Mouse (Mus musculus) adrenal gland (tissue): Measurements from ENCODE around the gene Gtse1.

Experiments
- intact Hi-C: fragments of 180-260 bp; cut with DNase I; formaldehyde crosslinking; loops from one replicate; pipeline ENCODE4 v1.15.1; 2025

The Gtse1 gene

DNA sequence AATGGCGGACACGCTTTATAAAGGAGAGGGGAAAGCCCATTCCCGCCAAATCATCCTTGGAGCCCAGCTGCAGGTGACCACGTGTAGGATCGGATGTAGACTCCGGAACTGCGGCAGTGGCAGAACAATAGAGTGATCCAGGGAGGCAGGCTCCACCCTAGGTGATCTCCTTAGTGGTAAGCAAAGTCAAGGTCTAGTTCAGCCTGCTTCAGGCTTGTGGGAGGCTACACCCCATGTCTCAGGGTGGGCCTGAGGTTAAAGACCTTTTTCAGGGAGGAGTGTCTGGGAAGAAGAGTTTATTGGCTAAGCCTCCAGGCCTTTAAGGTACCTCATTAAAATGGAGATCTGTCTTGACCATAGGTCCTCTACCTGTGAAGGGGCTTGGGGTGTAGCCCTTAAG lies 6.4 kb downstream of the Gtse1 start:
- intact Hi-C loops, result loop anchor here (5.0 kb wide), 1 partner anchor 269 kb away; no protein-coding TSS in a partner anchor

DNA sequence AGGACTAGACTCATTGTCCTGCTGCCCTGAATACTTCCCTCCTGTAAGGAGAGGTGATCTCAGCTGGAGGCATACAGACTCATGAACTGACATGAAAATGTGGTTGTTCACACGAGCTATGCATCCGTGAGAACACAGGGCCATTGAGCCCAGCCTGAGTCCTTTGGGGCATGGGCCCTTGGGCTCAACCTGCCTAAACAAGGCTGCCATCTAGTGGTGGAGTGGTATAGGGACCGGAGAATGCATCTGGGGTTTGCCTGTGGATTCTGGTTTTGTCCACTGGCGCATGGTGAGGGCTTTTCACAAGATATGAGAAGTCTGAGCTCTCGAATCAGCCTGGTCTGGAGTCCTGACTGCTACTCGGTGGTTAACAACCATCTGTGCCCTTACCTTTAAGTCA lies 8.2 kb downstream of the Gtse1 start:
- intact Hi-C loops, result loop anchor here (1.0 to 5.0 kb wide), 2 partner anchors 151 to 270 kb away; no protein-coding TSS in a partner anchor

DNA sequence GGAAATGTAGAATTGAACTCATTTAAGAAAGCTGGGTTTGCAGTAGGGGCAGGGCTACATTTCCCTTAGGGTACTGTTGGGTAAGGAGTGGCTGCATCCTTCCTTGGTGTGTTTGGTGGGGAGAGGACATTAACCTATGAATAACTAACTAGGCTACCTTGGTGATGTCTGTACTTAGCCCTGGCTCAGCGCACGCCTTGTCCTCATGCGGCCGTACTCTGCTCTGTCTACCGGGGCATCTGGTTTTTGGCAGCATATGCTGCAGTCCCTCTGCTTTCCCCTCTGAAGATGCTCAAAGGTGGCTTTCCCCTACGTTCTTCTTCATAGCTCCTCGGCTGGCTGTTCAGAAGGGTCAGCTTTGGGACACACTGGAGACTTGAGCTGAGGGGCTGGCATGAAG lies 17.8 kb downstream of the Gtse1 start:
- intact Hi-C loops, result no loop called here

DNA sequence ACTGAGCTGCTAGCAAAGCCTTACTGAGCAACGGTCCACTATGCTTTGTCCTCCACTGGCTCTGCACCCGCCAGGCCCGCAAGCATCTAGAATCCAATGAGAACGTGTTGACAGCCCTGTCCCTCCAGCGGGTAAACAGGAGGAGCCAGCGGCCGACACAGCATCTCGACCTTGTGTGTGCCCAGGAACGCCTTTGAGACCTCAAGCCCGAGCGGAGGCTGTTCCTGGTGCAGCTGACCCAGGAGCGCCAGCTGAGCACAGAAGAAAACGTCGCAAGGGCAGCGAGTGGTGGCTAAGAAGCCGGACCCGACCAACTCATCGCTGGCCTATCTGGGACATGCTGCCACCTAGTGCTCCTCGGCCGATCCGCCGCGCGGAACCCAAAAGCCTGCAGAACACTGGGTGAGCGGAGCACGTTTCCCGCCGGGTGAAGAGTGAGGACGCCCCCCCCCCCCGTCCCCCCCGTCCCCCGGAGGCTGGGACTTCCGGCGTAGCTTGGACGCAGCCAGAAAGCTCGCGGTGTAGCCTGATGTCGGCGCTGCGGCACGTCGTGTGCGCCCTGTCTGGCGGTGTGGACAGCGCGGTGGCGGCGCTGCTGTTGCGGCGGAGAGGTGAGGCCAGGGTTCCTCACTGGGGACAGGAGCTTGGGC lies 19.4 kb downstream of the Gtse1 start, which contains the start of gene Trmu:
Trmu (plus strand) TSS at position 465 of the 650 bp plus-strand sequence.
- intact Hi-C loops, result no loop called here

DNA sequence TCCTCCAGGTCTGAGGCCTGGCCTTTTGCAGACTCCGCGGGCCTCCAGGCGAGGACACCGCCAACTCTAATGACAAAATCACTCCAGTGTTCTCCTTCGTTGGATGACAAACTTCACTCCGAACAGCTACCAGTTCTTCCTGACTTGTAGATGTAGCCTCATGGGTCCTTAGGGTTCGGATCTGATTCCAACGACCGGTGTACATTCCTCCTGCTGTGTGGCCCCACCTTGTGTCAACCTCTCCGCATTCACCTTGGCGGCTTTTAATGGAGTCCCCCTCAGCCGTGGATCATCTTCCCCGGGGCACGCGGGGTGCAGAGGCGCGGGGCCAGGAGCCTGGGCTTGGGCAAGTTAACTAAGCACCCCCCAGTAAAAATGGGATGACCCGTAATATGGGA lies 20.0 kb downstream of the Gtse1 start:
- intact Hi-C loops, result no loop called here

DNA sequence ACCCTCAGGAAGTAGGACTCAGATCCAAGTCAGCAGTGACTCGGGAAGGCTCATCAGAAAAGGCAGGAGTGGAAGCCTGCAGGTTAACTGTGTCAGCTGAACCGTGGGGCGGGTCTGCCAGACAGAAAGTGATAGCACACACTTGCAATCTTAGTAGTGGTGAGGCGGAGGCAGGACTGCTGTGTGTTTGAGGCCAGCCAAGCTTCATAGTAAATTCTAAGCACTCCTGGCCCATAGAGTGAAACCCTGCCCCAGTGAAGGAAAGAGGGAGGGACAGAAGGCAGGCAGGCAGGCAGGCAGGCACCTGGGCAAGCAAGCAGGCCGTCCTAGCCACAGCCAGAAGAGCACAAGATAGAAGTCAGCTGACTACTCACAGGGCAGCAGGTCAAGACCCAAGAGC lies 26.1 kb downstream of the Gtse1 start:
- intact Hi-C loops, result no loop called here

DNA sequence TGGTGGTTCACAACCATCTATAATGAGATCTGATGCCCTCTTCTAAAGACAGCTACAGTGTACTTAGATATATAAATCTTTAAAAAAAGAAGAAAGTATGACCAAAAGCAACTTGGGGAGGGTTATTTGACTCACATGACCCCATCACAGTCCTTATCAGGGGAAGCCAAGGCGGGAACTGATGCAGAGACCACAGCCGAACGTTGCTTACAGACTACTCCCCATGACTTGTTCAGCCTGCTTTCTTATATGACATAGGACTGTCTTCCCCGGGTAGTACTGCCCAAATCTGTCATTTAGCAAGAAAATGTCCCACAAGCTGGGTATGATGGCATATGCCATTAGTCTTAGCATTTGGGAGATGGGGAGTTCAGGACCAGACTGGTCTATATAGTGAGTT lies 29.7 kb downstream of the Gtse1 start:
- intact Hi-C loops, result no loop called here

DNA sequence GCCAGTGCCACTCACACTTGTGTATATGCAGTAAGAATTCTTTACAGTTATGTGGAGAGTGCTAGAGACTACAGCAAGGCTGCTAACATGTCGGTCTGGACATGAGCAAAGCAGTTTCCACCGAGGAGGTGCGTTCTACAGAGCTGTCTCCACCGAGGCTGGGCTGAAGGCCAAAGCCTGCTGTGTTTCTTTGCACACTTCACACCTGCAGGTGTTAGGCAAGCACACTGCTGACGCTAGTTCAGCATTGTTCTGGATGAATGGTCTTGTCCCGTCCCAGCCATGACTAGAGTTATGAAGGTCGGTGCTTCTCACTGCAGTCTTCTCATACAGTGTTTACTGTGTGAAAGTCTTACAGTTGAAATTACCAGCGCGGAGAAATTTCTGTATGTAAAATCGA lies 32.4 kb downstream of the Gtse1 start:
- intact Hi-C loops, result loop anchor here (10.0 kb wide), 1 partner anchor 223 kb away; no protein-coding TSS in a partner anchor

DNA sequence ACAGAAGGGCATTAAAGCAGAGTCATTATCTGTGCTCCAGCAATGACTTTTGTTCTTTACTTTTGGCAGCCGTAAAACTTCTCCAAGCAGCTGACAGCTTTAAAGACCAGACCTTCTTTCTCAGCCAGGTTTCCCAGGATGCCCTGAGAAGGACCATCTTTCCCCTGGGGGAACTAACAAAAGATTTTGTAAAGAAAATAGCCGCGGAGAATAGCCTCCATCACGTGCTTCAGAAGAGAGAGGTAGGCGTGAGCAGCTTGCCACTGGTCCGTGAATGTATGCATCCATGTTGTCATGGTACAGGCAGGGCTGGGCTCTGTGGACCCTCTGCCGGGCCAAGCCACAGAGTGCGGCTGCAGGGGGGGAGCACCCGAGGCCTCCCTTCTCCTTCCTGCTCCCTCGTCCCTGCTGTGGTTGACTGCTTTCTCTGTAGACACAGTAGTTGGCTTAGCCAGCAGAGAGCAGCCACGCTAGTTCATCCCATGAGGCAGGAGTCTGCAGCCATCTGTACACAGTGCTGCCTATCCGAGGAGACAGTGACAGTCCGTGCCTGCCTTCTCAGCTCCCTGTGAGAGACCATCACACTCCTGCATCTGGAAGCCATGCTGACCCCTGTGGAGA lies 33.1 kb downstream of the Gtse1 start:
- intact Hi-C loops, result loop anchor here (10.0 kb wide), 1 partner anchor 222 kb away; no protein-coding TSS in a partner anchor

DNA sequence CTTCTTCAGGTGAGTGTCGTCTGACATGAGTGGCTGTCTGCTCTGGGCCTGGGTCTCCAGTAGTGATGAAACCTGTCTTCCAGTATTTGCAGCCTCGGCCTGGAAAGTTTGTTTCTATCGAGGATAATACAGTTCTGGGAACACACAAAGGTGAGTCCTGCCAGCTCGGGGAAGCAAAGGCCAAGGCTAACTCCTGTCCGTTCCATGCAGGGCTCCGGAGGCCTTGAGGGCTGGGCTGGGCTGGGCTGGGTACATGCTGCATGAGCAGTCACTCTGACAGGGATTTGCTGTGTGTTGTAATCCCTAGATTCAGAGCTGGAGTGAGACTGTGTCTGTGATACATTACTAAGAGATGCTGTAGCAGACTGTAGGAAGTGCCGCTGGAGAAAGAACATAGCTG lies 34.3 kb downstream of the Gtse1 start:
- intact Hi-C loops, result loop anchor here (10.0 kb wide), 1 partner anchor 221 kb away; no protein-coding TSS in a partner anchor

DNA sequence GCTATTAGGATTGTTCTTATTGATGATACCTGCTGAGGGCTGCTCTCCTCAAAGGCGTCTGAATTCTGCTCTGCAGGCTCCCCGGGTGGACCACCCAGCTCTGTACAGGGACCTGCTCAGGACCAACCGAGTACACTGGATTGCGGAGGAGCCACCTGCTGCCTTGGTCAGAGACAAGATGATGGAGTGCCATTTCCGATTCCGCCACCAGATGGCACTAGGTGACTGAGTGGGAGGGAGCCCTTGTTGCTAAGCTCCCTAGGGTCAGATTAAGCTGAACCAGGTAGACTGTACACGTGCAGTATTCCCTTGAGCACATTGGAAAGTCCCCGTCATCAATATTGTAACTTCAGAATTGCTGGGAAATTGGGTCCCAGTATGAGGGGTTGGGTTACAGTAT lies 36.7 kb downstream of the Gtse1 start:
- intact Hi-C loops, result loop anchor here (1.0 to 10.0 kb wide), 2 partner anchors 143 to 219 kb away; no protein-coding TSS in a partner anchor

DNA sequence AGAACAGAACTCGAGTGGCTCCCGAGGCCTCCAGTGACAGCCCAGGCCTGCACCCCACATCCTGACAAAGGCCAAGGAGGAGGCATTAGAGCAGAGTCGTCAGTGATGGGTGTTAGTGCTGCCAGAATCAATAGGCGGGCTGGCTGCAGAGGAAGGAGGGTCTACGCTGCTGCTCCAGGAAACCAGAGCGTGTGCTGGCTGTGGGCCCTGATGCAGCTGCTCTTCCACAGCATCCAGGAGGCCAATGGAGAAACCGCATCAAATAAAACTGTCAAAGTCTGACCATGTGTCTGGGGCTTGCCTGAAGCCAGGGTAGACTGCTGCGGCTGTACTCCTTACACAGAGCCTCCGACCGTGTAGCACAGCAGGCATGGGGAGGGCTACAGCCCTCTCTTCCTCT lies 37.6 kb downstream of the Gtse1 start:
- intact Hi-C loops, result loop anchor here (10.0 kb wide), 1 partner anchor 218 kb away; no protein-coding TSS in a partner anchor

DNA sequence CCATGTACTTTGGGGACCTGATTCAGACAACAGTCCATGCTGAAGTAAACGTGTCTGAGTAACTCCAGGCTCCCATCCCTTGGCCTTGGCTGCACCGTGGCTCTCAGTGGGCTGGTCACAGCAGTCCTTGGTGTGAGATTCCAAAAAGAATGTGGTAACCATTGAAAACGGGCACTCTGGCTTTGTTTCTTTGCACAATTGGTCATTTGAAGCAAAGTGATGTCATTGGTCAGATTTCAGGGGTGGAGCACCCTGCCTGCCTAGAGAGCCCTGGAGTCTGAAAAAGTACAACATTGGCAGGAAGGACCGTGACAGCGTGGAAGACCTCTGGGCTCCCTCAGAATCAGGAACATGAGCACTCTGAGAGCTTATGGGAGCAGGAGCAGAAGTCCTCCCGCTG lies 39.9 kb downstream of the Gtse1 start:
- intact Hi-C loops, result loop anchor here (10.0 kb wide), 1 partner anchor 215 kb away; no protein-coding TSS in a partner anchor

DNA sequence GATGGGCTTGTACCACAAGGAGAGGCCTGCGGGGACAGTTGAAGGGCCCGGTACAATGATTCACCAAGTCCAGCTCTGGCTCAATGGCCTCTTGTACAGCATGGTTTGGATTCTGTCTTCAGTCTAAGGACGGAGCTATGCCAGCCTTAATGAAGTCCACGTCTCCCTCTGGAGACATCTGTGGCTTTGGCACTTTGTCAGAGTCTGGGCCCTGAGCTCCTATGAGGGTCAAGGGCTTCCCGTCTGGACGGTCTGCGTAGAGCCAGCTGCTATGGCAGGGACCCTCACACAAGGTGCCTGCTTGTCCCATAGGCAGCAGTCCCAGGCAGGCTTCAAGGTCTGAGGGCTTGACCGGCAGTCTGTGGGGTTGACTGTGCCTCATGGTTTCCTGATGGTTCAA lies 40.8 kb downstream of the Gtse1 start:
- intact Hi-C loops, result no loop called here

DNA sequence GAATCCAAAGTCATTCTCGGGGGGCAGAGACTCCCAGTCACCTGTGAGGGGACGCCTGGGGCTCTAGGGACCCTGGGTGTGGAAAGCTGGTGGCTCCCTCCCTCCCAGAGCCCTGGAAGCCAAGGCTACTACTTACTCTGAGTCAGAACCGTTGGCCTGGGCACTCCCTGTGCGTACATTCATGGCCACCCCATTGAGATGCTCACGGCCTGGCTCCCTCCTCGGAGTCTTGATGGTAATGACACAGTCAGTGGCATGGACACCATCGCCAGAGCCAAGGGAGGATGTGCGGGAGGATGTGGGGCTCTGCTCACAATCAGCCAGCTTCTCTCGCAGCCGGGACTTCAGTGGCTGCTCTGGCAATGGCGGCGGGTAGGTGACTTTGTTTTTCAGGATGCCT lies 41.3 kb downstream of the Gtse1 start:
- intact Hi-C loops, result no loop called here

DNA sequence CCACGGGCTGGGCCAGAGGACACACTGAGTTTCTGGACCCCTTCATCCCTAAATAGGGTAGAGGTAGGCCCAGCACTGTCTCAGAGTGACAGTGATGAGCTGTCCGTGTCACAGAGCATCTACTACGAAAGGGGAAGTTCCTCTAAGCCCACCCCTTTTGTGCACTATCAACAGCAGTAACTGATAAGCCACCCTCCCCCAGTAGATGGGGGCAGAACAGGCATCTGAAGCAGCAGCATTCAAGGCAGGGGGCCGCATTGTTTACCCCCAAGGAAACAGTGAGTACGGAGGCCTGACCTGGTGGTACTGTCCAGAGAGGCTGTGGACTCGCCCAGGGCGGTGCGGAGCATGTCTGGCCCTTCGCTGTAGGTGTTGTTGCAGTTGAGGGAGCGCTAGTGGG lies 43.0 kb downstream of the Gtse1 start:
- intact Hi-C loops, result no loop called here

DNA sequence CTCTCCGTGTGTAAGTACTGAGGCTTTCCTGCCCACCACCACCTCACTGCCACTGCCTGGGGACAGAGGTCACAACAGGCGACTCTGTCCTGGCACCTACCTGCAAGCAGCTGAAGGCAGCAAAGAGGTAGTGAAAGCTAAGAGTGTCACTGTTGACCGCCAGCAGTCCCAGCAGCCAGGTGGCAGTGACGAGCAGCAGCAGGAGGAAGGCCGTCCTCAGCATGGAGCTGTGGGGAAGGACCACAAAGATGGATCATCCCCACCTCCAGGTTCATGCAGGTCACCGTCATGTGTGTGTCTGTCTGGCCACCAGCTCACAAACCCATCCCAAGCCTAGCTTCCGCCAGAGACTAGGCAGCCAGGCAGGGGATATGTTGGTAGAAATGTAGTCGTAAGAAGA lies 44.3 kb downstream of the Gtse1 start:
- intact Hi-C loops, result no loop called here

DNA sequence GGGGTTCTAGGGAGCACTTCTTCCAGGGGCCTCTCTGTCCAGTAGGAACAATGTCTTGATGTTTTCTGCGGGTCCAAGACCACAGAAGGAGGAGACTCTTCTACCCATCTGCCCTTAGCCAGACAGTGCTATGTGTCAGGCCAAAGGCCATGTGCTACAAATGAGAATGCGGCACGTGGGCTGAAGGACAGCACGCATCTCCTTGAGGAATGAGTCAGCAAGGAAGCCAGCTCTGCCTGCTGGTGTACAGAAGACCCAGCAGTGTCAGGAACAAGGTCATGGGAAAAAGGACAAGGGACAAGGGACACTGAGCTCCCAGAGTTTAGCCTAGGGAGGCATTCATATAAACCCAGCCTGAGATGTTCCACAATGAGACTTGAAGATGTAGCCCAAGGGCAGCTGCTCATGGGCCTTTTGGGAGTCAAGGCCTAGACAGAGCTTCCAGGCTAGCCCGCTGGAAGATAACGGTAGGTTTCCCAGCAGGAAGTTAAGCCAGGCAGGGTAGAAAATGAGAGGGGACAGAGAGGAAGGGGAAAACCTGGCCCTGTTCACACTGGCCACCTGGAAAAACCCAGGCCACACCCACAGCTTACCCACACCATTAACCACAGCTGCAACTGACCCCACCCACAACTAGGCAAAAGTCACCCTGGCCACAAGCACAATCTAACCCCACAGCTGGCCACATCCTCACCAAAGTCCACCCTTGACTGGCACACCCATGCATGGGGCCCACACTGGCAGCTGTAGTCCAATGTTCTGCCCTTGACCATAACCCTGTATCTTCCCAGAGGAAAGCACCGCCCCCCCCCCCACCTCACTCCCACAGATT lies 49.3 kb downstream of the Gtse1 start:
- intact Hi-C loops, result no loop called here

DNA sequence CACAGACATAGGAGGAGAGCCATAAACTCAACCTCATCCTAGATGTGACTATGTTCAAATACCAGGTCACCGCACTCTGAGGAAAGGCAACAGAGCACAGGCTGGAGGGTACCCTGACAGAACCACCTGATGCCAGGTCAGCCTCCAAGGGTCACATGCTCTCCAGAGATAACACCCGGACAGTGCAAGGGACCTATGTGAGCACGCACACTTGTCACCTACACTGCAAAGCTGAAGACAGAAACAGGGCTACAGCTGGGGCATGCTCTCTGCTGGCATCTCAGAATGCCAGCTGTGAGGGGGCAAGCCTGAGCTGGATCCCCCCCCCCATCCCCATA lies 49.9 kb downstream of the Gtse1 start:
- intact Hi-C loops, result no loop called here

DNA sequence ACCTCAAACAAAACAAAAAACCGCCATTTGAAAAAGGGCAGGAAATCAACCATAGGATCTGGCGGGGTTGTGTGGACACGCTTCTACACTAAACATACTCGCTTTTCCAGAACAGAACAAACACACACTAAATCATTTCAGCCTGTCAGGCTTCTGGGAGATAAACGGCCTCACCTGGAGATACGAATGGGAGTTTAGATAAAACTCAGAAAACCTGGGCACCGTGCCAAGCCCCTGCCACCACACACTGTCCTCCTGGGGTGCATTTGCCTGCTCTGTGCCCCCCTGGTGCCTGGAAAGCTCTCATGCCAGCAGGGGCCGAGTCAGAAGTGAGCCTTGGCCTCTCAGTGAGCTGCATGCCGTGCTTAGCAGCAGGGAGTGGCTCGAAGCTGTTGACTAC lies 50.4 kb downstream of the Gtse1 start:
- intact Hi-C loops, result no loop called here

DNA sequence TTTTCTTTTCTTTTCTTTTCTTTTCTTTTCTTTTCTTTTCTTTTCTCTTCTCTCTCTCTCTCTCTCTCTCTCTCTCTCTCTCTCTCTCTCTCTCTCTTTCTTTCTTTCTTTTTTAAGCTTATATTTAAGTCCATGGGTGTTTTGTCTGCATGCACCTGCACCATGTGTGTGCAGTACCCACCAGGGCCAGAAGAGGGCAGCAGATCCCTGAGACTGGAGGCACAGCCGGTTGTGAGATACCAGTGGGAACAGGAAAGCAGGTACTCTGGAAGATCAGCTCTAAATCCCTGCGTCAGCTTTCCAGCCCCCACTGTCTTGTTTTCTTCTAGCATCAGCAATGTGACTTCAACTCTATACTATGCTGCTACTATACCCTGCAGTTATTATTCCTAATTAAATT lies 54.1 kb downstream of the Gtse1 start:
- intact Hi-C loops, result loop anchor here (2.0 kb wide), 1 partner anchor 125 kb away; no protein-coding TSS in a partner anchor
